Mouse (Mus musculus): ENCODE measurements around the gene Cyp2c23. TPM values are rescaled to one million over a fixed set of nuclear protein-coding genes. Genes with fewer than 3 reads are reported as not detected.

Gene Cyp2c23
- polyA plus RNA-seq, 1 experiment from 2014 or later: not detected

- no peaks in the 10 kb centered on the region for H3K36me3 ChIP-seq (ENCODE audit: control insufficient read depth, insufficient read depth, low read length)
- 82% methylated on average over 4 of the region's 4 CpGs for WGBS
- no peak overlapping the region for H3K27ac ChIP-seq (ENCODE audit: low read depth)
Observed at GRCm38 (mm10) chr19:43957881-43958280, 71.1 kb downstream of the Cyp2c23 start.

GRCm38 (mm10) chr19:43957402-43957801 is 71.6 kb downstream of the Cyp2c23 start:
- 0 out of 2 replicates have a peak, but pooled peaks cover 2% of the 10 kb centered on the region for H3K9me3 ChIP-seq (ENCODE audit: control insufficient read depth, low read length)
- 18% methylated on average over 4 of the region's 4 CpGs for WGBS
- ATAC-seq (replicated peaks; ENCODE audit: low FRiP score, low TSS enrichment, low read depth) (no peak), DNase-seq (ENCODE audit: low spot score) (no peak)
- H3K4me1 ChIP-seq (replicated peaks; ENCODE audit: control insufficient read depth, insufficient read depth, low read length): peaks cover 6% of the 10 kb centered on the region
- no peak overlapping the region for H3K27ac ChIP-seq (ENCODE audit: low read depth)
- H3K9ac ChIP-seq (ENCODE audit: low read length): no peak overlapping the region
- no peaks in the 10 kb centered on the region for H3K27me3 ChIP-seq (replicated peaks; ENCODE audit: control insufficient read depth, insufficient read depth, low read length)
- no peaks in the 10 kb centered on the region for H3K36me3 ChIP-seq (ENCODE audit: control insufficient read depth, insufficient read depth, low read length)
- H3K4me3 ChIP-seq (ENCODE audit: low read depth, low read length): no peak overlapping the region
- H3K4me2 ChIP-seq (ENCODE audit: low read length): no peak overlapping the region

More at GRCm38 (mm10) chr19:43957881-43958280, 71.1 kb downstream of the Cyp2c23 start:
- Histone ChIP-seq H3K4me1 (replicated peaks; ENCODE audit: control insufficient read depth, insufficient read depth, low read length) (peaks cover 6% of the 10 kb centered on the region), H3K9ac (ENCODE audit: low read length) (no peak overlapping the region), H3K9me3 (ENCODE audit: control insufficient read depth, low read length) (0 out of 2 replicates have a peak, but pooled peaks cover 2% of the 10 kb centered on the region), H3K4me2 (ENCODE audit: low read length) (no peak overlapping the region), H3K4me3 (ENCODE audit: low read depth, low read length) (no peak overlapping the region), H3K27me3 (replicated peaks; ENCODE audit: control insufficient read depth, insufficient read depth, low read length) (no peaks in the 10 kb centered on the region)
- ATAC-seq (replicated peaks; ENCODE audit: low FRiP score, low TSS enrichment, low read depth) (no peak), DNase-seq (ENCODE audit: low spot score) (no peak)

GRCm38 (mm10) chr19:43955266-43955665 is 73.7 kb downstream of the Cyp2c23 start:
- ATAC-seq (replicated peaks; ENCODE audit: low FRiP score, low TSS enrichment, low read depth) (no peak), DNase-seq (ENCODE audit: low spot score) (no peak)
- H3K9me3 ChIP-seq (ENCODE audit: control insufficient read depth, low read length): no peaks in the 10 kb centered on the region
- no peak overlapping the region for H3K4me2 ChIP-seq (ENCODE audit: low read length)
- H3K36me3 ChIP-seq (ENCODE audit: control insufficient read depth, insufficient read depth, low read length): no peaks in the 10 kb centered on the region
- H3K27me3 ChIP-seq (replicated peaks; ENCODE audit: control insufficient read depth, insufficient read depth, low read length): no peaks in the 10 kb centered on the region
- WGBS: 82% methylated on average over 5 of the region's 5 CpGs
- H3K4me3 ChIP-seq (ENCODE audit: low read depth, low read length): no peak overlapping the region
- H3K27ac ChIP-seq (ENCODE audit: low read depth): no peak overlapping the region
- peaks cover 6% of the 10 kb centered on the region for H3K4me1 ChIP-seq (replicated peaks; ENCODE audit: control insufficient read depth, insufficient read depth, low read length)
- no peak overlapping the region for H3K9ac ChIP-seq (ENCODE audit: low read length)

Other genes with a start within 250 kb of the Cyp2c23 start
- 3.8 and 5.3 TPM in 2 replicates for gene Abcc2, start 247.0 kb downstream of the Cyp2c23 start, polyA plus RNA-seq (2014; fragmentation: Nextera tagmentation; extraction: Ambion mirVana)
- gene Dnmbp, start 89.0 kb downstream of the Cyp2c23 start, polyA plus RNA-seq (2014; fragmentation: Nextera tagmentation; extraction: Ambion mirVana): 37.5 and 37.7 TPM in 2 replicates
- 11.4 and 15.5 TPM in 2 replicates for gene Cpn1, start 42.7 kb downstream of the Cyp2c23 start, polyA plus RNA-seq (2014; fragmentation: Nextera tagmentation; extraction: Ambion mirVana)
- 21.9 and 25.7 TPM in 2 replicates for gene Erlin1, start 40.6 kb upstream of the Cyp2c23 start, polyA plus RNA-seq (2014; fragmentation: Nextera tagmentation; extraction: Ambion mirVana)
- gene Chuk, start 78.3 kb upstream of the Cyp2c23 start, polyA plus RNA-seq (2014; fragmentation: Nextera tagmentation; extraction: Ambion mirVana): 37.5 and 40.4 TPM in 2 replicates
- gene Cwf19l1, start 106.7 kb upstream of the Cyp2c23 start, polyA plus RNA-seq (2014; fragmentation: Nextera tagmentation; extraction: Ambion mirVana): 35.5 and 37.8 TPM in 2 replicates
- 85.5 and 97.1 TPM in 2 replicates for gene Bloc1s2, start 117.2 kb upstream of the Cyp2c23 start, polyA plus RNA-seq (2014; fragmentation: Nextera tagmentation; extraction: Ambion mirVana)
- gene Pkd2l1, start 163.2 kb upstream of the Cyp2c23 start, polyA plus RNA-seq (2014; fragmentation: Nextera tagmentation; extraction: Ambion mirVana): 0.12 TPM in 1 of 2 replicates, not detected in the other
- 0.19 and 0.67 TPM in 2 replicates for gene Scd3, start 174.1 kb upstream of the Cyp2c23 start, polyA plus RNA-seq (2014; fragmentation: Nextera tagmentation; extraction: Ambion mirVana)